Mouse (Mus musculus) kidney, adult 2 months (tissue): ENCODE results near the gene Carf. TPM values are rescaled to one million over a fixed set of nuclear protein-coding genes. Genes with fewer than 3 reads are reported as not detected.

Source experiments
- DNase-seq: peaks from one replicate; pipeline ENCODE4 v3.0.0; 2021
- H3K27ac ChIP-seq: fragments of 200-500 bp; 2 replicates; pipeline ENCODE4 v1.5.1; 2012; ENCODE audit warnings: low read depth, low read length, control low read depth, inconsistent platforms; ENCODE audit not compliant: insufficient read depth
- H3K27me3 ChIP-seq: fragments of 200-500 bp; replicated peaks from 2 replicates; pipeline ENCODE4 v1.6.1; 2012; ENCODE audit warnings: mild to moderate bottlenecking, moderate library complexity, low read length, inconsistent platforms; ENCODE audit not compliant: control insufficient read depth, insufficient read depth
- H3K36me3 ChIP-seq: fragments of 200-500 bp; 2 replicates; pipeline ENCODE4 v1.6.1; 2012; ENCODE audit warnings: mild to moderate bottlenecking, moderate library complexity, low read length, inconsistent platforms; ENCODE audit not compliant: control insufficient read depth, insufficient read depth
- H3K4me1 ChIP-seq: fragments of 200-500 bp; 2 replicates; pipeline ENCODE4 v1.6.1; 2011; ENCODE audit warnings: low read length; ENCODE audit not compliant: control insufficient read depth, insufficient read depth
- H3K4me3 ChIP-seq: fragments of 200-500 bp; 2 replicates; pipeline ENCODE4 v1.5.1; 2011; ENCODE audit warnings: mild to moderate bottlenecking, low read depth, low read length, control low read depth; ENCODE audit not compliant: insufficient read depth
- CTCF ChIP-seq: fragments of 200-500 bp; conservative IDR thresholded peaks from 2 replicates; pipeline ENCODE4 v1.5.1; 2011; ENCODE audit warnings: low read depth, mild to moderate bottlenecking, control low read depth, low read length, moderate library complexity, mixed read lengths; ENCODE audit not compliant: insufficient read depth, insufficient read length
- POLR2A ChIP-seq: fragments of 200-500 bp; IDR thresholded peaks from one replicate; pipeline ENCODE4 v1.6.1; 2011; ENCODE audit warnings: low read depth, low read length, control low read depth
- WGBS: fragments of 180-500 bp; shearing (Covaris S2); methylation state at CpG from one replicate; pipeline ENCODE4 v1.1.7; 2018; 5-methylcytosine and 5-hydroxymethylcytosine counted together
- polyA plus RNA-seq: library from polyadenylated mRNA; depleted of rRNA; stranded (reverse); fragments of >200 nt; gene quantifications from 2 replicates; pipeline ENCODE4 v1.2.3, GENCODE M21; 2012; rRNA removed

Gene Carf
- polyA plus RNA-seq, 1 experiment: 1.8 TPM

GRCm38 (mm10) chr1:60179376-60179775 lies 81.3 kb downstream of the Carf start:
- 34% methylated on average over 4 of the region's 4 CpGs for WGBS
- no peaks in the 10 kb centered on the region for H3K36me3 ChIP-seq
- no peak for DNase-seq
- peaks cover 5% of the 10 kb centered on the region for H3K4me1 ChIP-seq
- peak overlapping the region; percentile 26; the same call in 1 of the 2 replicates for H3K4me3 ChIP-seq
- H3K27ac ChIP-seq: peak overlapping the region; percentile 75; the same call in 1 of the 2 replicates
- H3K27me3 ChIP-seq: no peaks in the 10 kb centered on the region
- TF ChIP-seq CTCF (no peak), POLR2A (no peak)

- WGBS: 3% methylated on average over 72 of the region's 74 CpGs
- Histone ChIP-seq H3K27me3 (no peaks in the 10 kb centered on the region), H3K4me1 (peaks cover 5% of the 10 kb centered on the region), H3K36me3 (no peaks in the 10 kb centered on the region), H3K4me3 (peak within 1 kb of the TSS; percentile 100), H3K27ac (peak within 1 kb of the TSS; percentile 100)
- TF ChIP-seq CTCF (peak; percentile 34; the same call in 1 of the 2 replicates), POLR2A (peak; percentile 91)
- peak; percentile 99 for DNase-seq
Measured at GRCm38 (mm10) chr1:60179932-60180783, 82.1 kb downstream of the Carf start, which contains the start of gene Nbeal1. Gene Nbeal1 (plus strand): TSS chr1:60180599.

- TF ChIP-seq CTCF (no peak), POLR2A (no peak)
- peak; percentile 69 for DNase-seq
- Histone ChIP-seq H3K4me3 (peak overlapping the region; percentile 100), H3K36me3 (no peaks in the 10 kb centered on the region), H3K27me3 (no peaks in the 10 kb centered on the region), H3K4me1 (peaks cover 5% of the 10 kb centered on the region), H3K27ac (peak overlapping the region; percentile 100)
- 3% methylated on average over 30 of the region's 30 CpGs for WGBS
Measured at GRCm38 (mm10) chr1:60180784-60181221, 82.8 kb downstream of the Carf start.

- peak; percentile 44 for DNase-seq
- Histone ChIP-seq H3K4me3 (no peak overlapping the region), H3K27ac (no peak overlapping the region), H3K27me3 (no peaks in the 10 kb centered on the region), H3K4me1 (no peaks in the 10 kb centered on the region; the same call in 1 of the 2 replicates), H3K36me3 (no peaks in the 10 kb centered on the region)
- TF ChIP-seq POLR2A (no peak), CTCF (no peak)
Measured at GRCm38 (mm10) chr1:60188454-60188853, 90.4 kb downstream of the Carf start.

GRCm38 (mm10) chr1:60196813-60197212 lies 98.8 kb downstream of the Carf start:
- Histone ChIP-seq H3K27me3 (no peaks in the 10 kb centered on the region), H3K4me1 (no peaks in the 10 kb centered on the region; the same call in 1 of the 2 replicates), H3K36me3 (peaks cover 10% of the 10 kb centered on the region), H3K27ac (no peak overlapping the region), H3K4me3 (no peak overlapping the region)
- WGBS: 79% methylated on average over 3 of the region's 3 CpGs
- TF ChIP-seq CTCF: no peak
- no peak for TF ChIP-seq POLR2A
- DNase-seq: no peak

- WGBS: 44% methylated on average over 4 of the region's 4 CpGs
- Histone ChIP-seq H3K27ac (no peak overlapping the region), H3K4me3 (no peak overlapping the region), H3K27me3 (no peaks in the 10 kb centered on the region), H3K4me1 (no peaks in the 10 kb centered on the region), H3K36me3 (peaks cover 16% of the 10 kb centered on the region)
- DNase-seq: peak; percentile 20
- TF ChIP-seq CTCF: no peak
Measured at GRCm38 (mm10) chr1:60199006-60199405, 101.0 kb downstream of the Carf start.

Other genes with a start within 250 kb of the Carf start
- gene Fam117b, start 185.2 kb upstream of the Carf start, polyA plus RNA-seq: 11.5 and 11.9 TPM in 2 replicates
- gene Ica1l, start 55.1 kb upstream of the Carf start, polyA plus RNA-seq: 0.08 TPM in 1 of 2 replicates, not detected in the other
- 4.6 and 7.0 TPM in 2 replicates for gene Wdr12, start 398 bp downstream of the Carf start, polyA plus RNA-seq
- 3.0 and 3.6 TPM in 2 replicates for gene Nbeal1, start 82.4 kb downstream of the Carf start, polyA plus RNA-seq
- 6.3 and 7.7 TPM in 2 replicates for gene Cyp20a1, start 245.1 kb downstream of the Carf start, polyA plus RNA-seq